Mouse (Mus musculus): ENCODE measurements at regions not wholly inside any gene's neighbourhood (a gene's known extent, or its start where the extent isn't known, plus 50 kb on each side); places are given as distances from the start of the nearest gene placed in this dataset.

DNA sequence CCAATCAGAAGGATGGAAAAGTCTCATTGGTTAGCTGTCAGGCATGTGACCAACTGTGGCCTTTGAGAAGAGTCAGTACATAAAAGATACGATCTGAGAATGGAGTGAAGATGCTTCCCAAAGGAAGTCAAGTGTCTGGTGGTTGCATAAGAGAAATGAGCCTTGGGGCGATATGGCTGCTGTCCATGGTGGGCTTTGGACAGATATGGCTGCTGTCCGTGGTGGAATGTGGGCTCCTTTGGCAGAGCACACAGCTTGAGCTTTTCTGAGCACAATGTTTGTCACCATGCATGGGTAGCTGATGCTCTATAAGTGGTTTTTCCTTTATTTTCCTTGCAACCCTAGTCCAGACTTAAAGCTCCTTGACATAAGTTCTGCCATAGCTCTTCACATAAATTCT is 155.1 kb downstream of the Abcc12 start:
- TF ChIP-seq CTCF (IDR thresholded peaks at IDR 0.05; ENCODE audit: borderline replicate concordance, insufficient read depth, low read depth, low read length) (no peak), POLR2A (IDR thresholded peaks at IDR 0.05; ENCODE audit: borderline replicate concordance, insufficient read depth, low read length) (no peak)

Measured in cerebellum, adult 2 months (tissue).